Mouse (Mus musculus) liver, adult 2 months (tissue): ENCODE measurements around the gene Camk2b. TPM values are rescaled to one million over a fixed set of nuclear protein-coding genes. Genes with fewer than 3 reads are reported as not detected.
"Not testable (repeated sequence)": the region's sequence is repeated elsewhere in the genome, so short reads cannot be mapped to it uniquely, and the experiment has no call there.

Source experiments
- DNase-seq: peaks from one replicate; pipeline ENCODE4 v3.0.0-alpha.2; 2011; ENCODE audit warnings: low read depth, low spot score; ENCODE audit errors: extremely low read depth
- H3K27ac ChIP-seq: fragments of 200-500 bp; replicated peaks from 2 replicates; pipeline ENCODE4 v1.5.1; 2012; ENCODE audit warnings: low read depth, mild to moderate bottlenecking, control low read depth, inconsistent platforms, low read length; ENCODE audit not compliant: insufficient read depth
- H3K27me3 ChIP-seq: fragments of 200-500 bp; 2 replicates; pipeline ENCODE4 v1.6.1; 2012; ENCODE audit warnings: mild to moderate bottlenecking, moderate library complexity, low read length, inconsistent platforms; ENCODE audit not compliant: control insufficient read depth, insufficient read depth
- H3K36me3 ChIP-seq: fragments of 200-500 bp; 2 replicates; pipeline ENCODE4 v1.6.1; 2012; ENCODE audit warnings: low read length, inconsistent platforms; ENCODE audit not compliant: control insufficient read depth, insufficient read depth
- H3K4me1 ChIP-seq: fragments of 200-500 bp; 2 replicates; pipeline ENCODE4 v1.6.1; 2011; ENCODE audit warnings: low read length; ENCODE audit not compliant: control insufficient read depth, insufficient read depth
- H3K4me3 ChIP-seq: fragments of 200-500 bp; 2 replicates; pipeline ENCODE4 v1.5.1; 2011; ENCODE audit warnings: low read depth, mild to moderate bottlenecking, control low read depth, low read length, moderate library complexity; ENCODE audit not compliant: insufficient read depth
- H3K79me2 ChIP-seq: fragments of 200-500 bp; 2 replicates; pipeline ENCODE4 v1.6.1; 2012; ENCODE audit warnings: inconsistent platforms, mild to moderate bottlenecking, low read length, moderate library complexity; ENCODE audit not compliant: control insufficient read depth, insufficient read depth
- H3K9ac ChIP-seq: fragments of 200-500 bp; 2 replicates; pipeline ENCODE4 v1.6.1; 2012; ENCODE audit warnings: low read depth, mild to moderate bottlenecking, control low read depth, inconsistent platforms, low read length
- CTCF ChIP-seq: fragments of 200-500 bp; IDR thresholded peaks from 2 replicates; pipeline ENCODE4 v1.5.1; 2011; ENCODE audit warnings: low read depth, low read length, control low read depth
- POLR2A ChIP-seq: fragments of 200-500 bp; IDR thresholded peaks from 2 replicates; pipeline ENCODE4 v1.6.1; 2011; ENCODE audit warnings: low read length, control low read depth; ENCODE audit not compliant: insufficient read depth; ENCODE audit errors: extremely low read depth
- WGBS: fragments of 180-500 bp; shearing (Covaris S2); methylation state at CpG from one replicate; pipeline ENCODE4 v1.1.7; 2018; 5-methylcytosine and 5-hydroxymethylcytosine counted together
- polyA plus RNA-seq: library from polyadenylated mRNA; depleted of rRNA; stranded (reverse); fragments of >200 nt; gene quantifications from 2 replicates; pipeline ENCODE4 v1.2.3, GENCODE M21; 2012
- total RNA-seq: library from RNA; depleted of rRNA; stranded (reverse); fragments of >200 nt; gene quantifications from 2 replicates; pipeline ENCODE4 v1.2.3, GENCODE M21; 2014

Gene Camk2b
- total and polyA plus RNA-seq, 2 experiments, result 8.1 to 8.5 TPM

- H3K27ac ChIP-seq, result peak overlapping the region; percentile 97
- WGBS, result 6% methylated on average over 22 of the region's 49 CpGs
- H3K27me3 ChIP-seq, H3K79me2 ChIP-seq, H3K36me3 ChIP-seq: not testable (repeated sequence)
- 0 out of 2 replicates have a peak, but pooled peaks have one; percentile 36 for TF ChIP-seq POLR2A
- H3K4me1 ChIP-seq, result peaks cover 17% of the 10 kb centered on the region
- peak overlapping the region; percentile 92 for H3K9ac ChIP-seq
- H3K4me3 ChIP-seq, result peak overlapping the region; percentile 84
- DNase-seq, result peak; percentile 42
Observed at GRCm38 (mm10) chr11:6007010-6007778, 59.0 kb downstream of the Camk2b start.

GRCm38 (mm10) chr11:6006351-6007009 lies 59.7 kb downstream of the Camk2b start:
- not testable (repeated sequence) for H3K36me3 ChIP-seq, H3K27me3 ChIP-seq, DNase-seq, H3K79me2 ChIP-seq
- Histone ChIP-seq H3K4me1 (peaks cover 22% of the 10 kb centered on the region), H3K27ac (peak overlapping the region; percentile 97), H3K9ac (peak overlapping the region; percentile 84), H3K4me3 (peak overlapping the region; percentile 68)
- WGBS, result 6% methylated on average over 43 of the region's 44 CpGs

DNA sequence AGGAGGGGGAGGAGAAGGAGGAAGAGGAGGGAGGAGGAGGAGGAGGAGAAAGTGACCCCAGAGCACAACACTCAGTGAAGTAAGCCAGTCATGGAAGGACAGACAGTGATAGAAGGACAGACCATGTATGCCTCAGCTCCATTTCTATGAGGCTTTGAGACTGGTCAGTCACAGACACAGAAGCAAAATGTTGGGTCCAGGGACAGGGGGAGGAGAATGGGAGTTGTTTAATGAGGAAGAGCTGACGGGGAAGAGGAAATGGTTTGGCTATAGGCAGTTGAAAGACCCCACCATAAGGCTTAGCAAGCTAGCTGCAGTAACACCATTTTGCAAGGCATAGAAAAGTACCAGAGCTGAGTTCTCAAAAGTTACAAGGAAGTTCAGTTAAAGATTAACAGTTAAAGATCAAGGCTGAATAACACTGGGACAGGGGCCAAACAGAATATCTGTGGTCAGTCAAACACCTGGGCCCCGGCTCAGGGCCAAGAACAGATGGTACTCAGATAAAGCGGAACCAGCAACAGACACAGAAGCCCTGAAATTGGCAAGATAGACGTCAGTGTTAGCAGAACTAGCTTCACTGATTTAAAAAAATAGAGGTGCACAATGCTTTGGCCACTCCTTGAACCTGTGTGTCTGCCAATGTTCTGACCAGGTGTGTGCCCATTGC lies 60.7 kb downstream of the Camk2b start:
- not testable (repeated sequence) for H3K79me2 ChIP-seq, H3K4me3 ChIP-seq, H3K9ac ChIP-seq, H3K36me3 ChIP-seq, H3K27me3 ChIP-seq
- Histone ChIP-seq H3K27ac (peak overlapping the region; percentile 77), H3K4me1 (peaks cover 26% of the 10 kb centered on the region)
- peak; percentile 42 for DNase-seq
- WGBS, result 15% methylated on average over 1 of the region's 4 CpGs

DNA sequence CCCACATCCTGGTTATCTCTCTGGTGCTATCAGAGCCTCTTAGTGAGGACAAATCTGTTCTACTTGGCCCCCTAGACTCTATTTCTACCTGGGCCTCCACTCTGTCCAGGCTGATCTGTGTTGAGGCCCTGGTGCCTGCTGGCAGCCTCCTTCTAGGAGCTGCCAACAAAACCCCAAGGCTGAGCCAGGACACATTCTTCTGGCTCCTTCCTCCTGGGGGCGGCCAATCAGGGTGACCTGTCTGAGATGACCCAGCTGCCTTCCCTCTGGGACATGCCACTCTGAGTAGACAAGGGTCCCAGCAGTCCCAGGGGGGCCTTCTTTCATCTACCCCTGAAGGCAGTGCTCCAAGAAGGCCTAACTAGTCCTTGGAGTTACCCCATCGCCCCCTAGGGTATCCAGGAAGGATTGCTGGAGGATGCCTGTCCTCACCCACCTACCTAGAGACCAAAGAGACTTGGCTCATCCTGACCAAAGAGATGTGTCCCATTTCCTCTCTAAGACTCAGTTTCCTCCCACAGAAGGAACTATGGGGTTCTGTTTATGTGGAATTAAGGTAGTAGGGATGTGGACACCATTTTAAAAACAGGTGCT lies 63.0 kb downstream of the Camk2b start:
- peaks cover 28% of the 10 kb centered on the region for H3K4me1 ChIP-seq
- peak overlapping the region; percentile 2 for H3K27ac ChIP-seq
- no peaks in the 10 kb centered on the region for H3K36me3 ChIP-seq
- 45% methylated on average over 2 of the region's 2 CpGs for WGBS
- no peaks in the 10 kb centered on the region for H3K27me3 ChIP-seq
- H3K79me2 ChIP-seq, result no peaks in the 10 kb centered on the region; the same call in 1 of the 2 replicates
- no peak overlapping the region for H3K4me3 ChIP-seq
- no peak for TF ChIP-seq POLR2A
- peak; percentile 9; the same call in 1 of the 2 replicates for TF ChIP-seq CTCF
- peak overlapping the region; percentile 34; the same call in 1 of the 2 replicates for H3K9ac ChIP-seq
- peak; percentile 31 for DNase-seq

DNA sequence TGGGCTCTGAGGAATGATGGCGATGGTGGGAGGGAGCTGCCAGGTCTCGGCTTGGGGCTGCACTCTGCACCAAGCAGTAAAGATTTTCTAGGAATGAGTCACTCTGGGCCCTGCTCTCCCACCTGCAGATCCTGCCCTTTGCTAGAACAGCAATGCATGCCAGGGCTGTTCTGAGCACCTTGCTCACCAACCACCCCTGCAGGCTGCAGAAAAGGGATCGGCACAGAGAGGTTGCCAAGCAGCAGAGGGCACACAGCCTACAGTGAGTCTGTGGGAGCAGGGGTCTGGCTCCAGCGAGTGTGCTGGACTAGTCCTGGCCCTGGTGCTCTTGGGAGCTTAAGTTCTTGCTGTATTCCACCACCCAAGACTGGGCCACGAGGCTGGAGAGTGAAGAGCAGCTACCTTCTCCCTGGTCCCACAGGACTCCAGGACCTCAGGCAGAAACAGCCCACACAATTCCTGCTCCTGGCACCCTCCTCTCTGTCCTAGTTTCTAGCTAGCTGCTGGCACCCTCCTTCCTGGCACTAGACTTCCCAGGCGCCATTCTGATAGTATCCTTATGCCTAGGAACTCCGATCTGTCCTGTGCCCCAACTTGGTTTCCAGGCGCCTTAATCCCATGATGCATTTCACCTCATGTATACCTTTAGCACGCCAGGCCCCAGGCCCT lies 64.0 kb downstream of the Camk2b start:
- Histone ChIP-seq H3K27ac (0 out of 2 replicates have a peak overlapping the region, but pooled peaks have one; percentile 2), H3K79me2 (no peaks in the 10 kb centered on the region; the same call in 1 of the 2 replicates), H3K4me3 (no peak overlapping the region), H3K9ac (peak overlapping the region; percentile 4; the same call in 1 of the 2 replicates), H3K36me3 (no peaks in the 10 kb centered on the region), H3K27me3 (no peaks in the 10 kb centered on the region), H3K4me1 (peaks cover 28% of the 10 kb centered on the region)
- 73% methylated on average over 9 of the region's 9 CpGs for WGBS
- no peak for TF ChIP-seq CTCF
- TF ChIP-seq POLR2A, result no peak
- peak; percentile 26 for DNase-seq
